Mouse (Mus musculus): ENCODE measurements around the gene Nus1. TPM values are rescaled to one million over a fixed set of nuclear protein-coding genes. Genes with fewer than 3 reads are reported as not detected.

The Nus1 gene
- polyA plus RNA-seq, 1 experiment = 10.9 TPM

- Histone ChIP-seq H3K4me3 (no peak overlapping the region), H3ac (ENCODE audit: control insufficient read depth, insufficient read length) (no peak overlapping the region), H3K36me3 (ENCODE audit: control insufficient read depth, insufficient read depth) (no peaks in the 10 kb centered on the region), H3K79me2 (ENCODE audit: control insufficient read depth, insufficient read depth) (no peaks in the 10 kb centered on the region), H3K27me3 (ENCODE audit: control insufficient read depth, insufficient read depth, insufficient read length) (no peaks in the 10 kb centered on the region), H3K4me2 (ENCODE audit: low read depth) (no peak overlapping the region)
- no peak for TF ChIP-seq E2F4 (IDR thresholded peaks at IDR 0.05; ENCODE audit: insufficient read depth)
- TF ChIP-seq REST (IDR thresholded peaks at IDR 0.05; ENCODE audit: insufficient read depth, insufficient read length) = no peak
- TF ChIP-seq SRF (IDR thresholded peaks at IDR 0.05; ENCODE audit: control insufficient read depth, insufficient read length, low read depth) = no peak
- TF ChIP-seq MYOD1 (IDR thresholded peaks at IDR 0.05; ENCODE audit: control insufficient read depth in 1 of 3, insufficient read length in 2 of 3, low read depth in 2 of 3) = no peak
- no peak for TF ChIP-seq TCF3 (IDR thresholded peaks at IDR 0.05; ENCODE audit: insufficient read length, low read depth)
- no peak for TF ChIP-seq MYOG (IDR thresholded peaks at IDR 0.05; ENCODE audit: control insufficient read depth in 1 of 3, insufficient read depth in 1 of 3, insufficient read length in 2 of 3, low read depth in 2 of 3)
- no peak for TF ChIP-seq USF1 (IDR thresholded peaks at IDR 0.05; ENCODE audit: low read depth)
- TF ChIP-seq MAX (IDR thresholded peaks at IDR 0.05; ENCODE audit: low read depth) = no peak
- TF ChIP-seq TCF12 (IDR thresholded peaks at IDR 0.05; ENCODE audit: insufficient read depth, poor library complexity, severe bottlenecking) = no peak
- TF ChIP-seq CEBPB (IDR thresholded peaks at IDR 0.05; ENCODE audit: insufficient read depth, poor library complexity, severe bottlenecking) = no peak
- TF ChIP-seq POLR2AphosphoS2 (IDR thresholded peaks at IDR 0.05; ENCODE audit: insufficient read length, low read depth) = no peak
- no peak for TF ChIP-seq POLR2A (IDR thresholded peaks at IDR 0.05; ENCODE audit: insufficient read length, low read depth)
Measured at GRCm38 (mm10) chr10:52391208-52391607, 26.1 kb upstream of the Nus1 start.

GRCm38 (mm10) chr10:52396647-52397046, 20.7 kb upstream of the Nus1 start:
- Histone ChIP-seq H3K27me3 (ENCODE audit: control insufficient read depth, insufficient read depth, insufficient read length) (no peaks in the 10 kb centered on the region), H3ac (ENCODE audit: control insufficient read depth, insufficient read length) (no peak overlapping the region), H3K4me3 (no peak overlapping the region), H3K36me3 (ENCODE audit: control insufficient read depth, insufficient read depth) (no peaks in the 10 kb centered on the region), H3K79me2 (ENCODE audit: control insufficient read depth, insufficient read depth) (no peaks in the 10 kb centered on the region), H3K4me2 (ENCODE audit: low read depth) (no peak overlapping the region)
- TF ChIP-seq TCF3 (IDR thresholded peaks at IDR 0.05; ENCODE audit: insufficient read length, low read depth) = no peak
- TF ChIP-seq MYOG (IDR thresholded peaks at IDR 0.05; ENCODE audit: control insufficient read depth in 1 of 3, insufficient read depth in 1 of 3, insufficient read length in 2 of 3, low read depth in 2 of 3) = no peak
- TF ChIP-seq TCF12 (IDR thresholded peaks at IDR 0.05; ENCODE audit: insufficient read depth, poor library complexity, severe bottlenecking) = no peak
- TF ChIP-seq E2F4 (IDR thresholded peaks at IDR 0.05; ENCODE audit: insufficient read depth) = no peak
- no peak for TF ChIP-seq MAX (IDR thresholded peaks at IDR 0.05; ENCODE audit: low read depth)
- no peak for TF ChIP-seq MYOD1 (IDR thresholded peaks at IDR 0.05; ENCODE audit: control insufficient read depth in 1 of 3, insufficient read length in 2 of 3, low read depth in 2 of 3)
- TF ChIP-seq CEBPB (IDR thresholded peaks at IDR 0.05; ENCODE audit: insufficient read depth, poor library complexity, severe bottlenecking) = no peak
- TF ChIP-seq REST (IDR thresholded peaks at IDR 0.05; ENCODE audit: insufficient read depth, insufficient read length) = no peak
- TF ChIP-seq POLR2AphosphoS2 (IDR thresholded peaks at IDR 0.05; ENCODE audit: insufficient read length, low read depth) = no peak
- no peak for TF ChIP-seq POLR2A (IDR thresholded peaks at IDR 0.05; ENCODE audit: insufficient read length, low read depth)
- TF ChIP-seq SRF (IDR thresholded peaks at IDR 0.05; ENCODE audit: control insufficient read depth, insufficient read length, low read depth) = no peak
- no peak for TF ChIP-seq USF1 (IDR thresholded peaks at IDR 0.05; ENCODE audit: low read depth)

GRCm38 (mm10) chr10:52398715-52399114, 18.6 kb upstream of the Nus1 start:
- Histone ChIP-seq H3K36me3 (ENCODE audit: control insufficient read depth, insufficient read depth) (no peaks in the 10 kb centered on the region), H3ac (ENCODE audit: control insufficient read depth, insufficient read length) (no peak overlapping the region), H3K27me3 (ENCODE audit: control insufficient read depth, insufficient read depth, insufficient read length) (no peaks in the 10 kb centered on the region), H3K4me3 (no peak overlapping the region), H3K79me2 (ENCODE audit: control insufficient read depth, insufficient read depth) (no peaks in the 10 kb centered on the region), H3K4me2 (ENCODE audit: low read depth) (peak overlapping the region; percentile 54)
- TF ChIP-seq E2F4 (IDR thresholded peaks at IDR 0.05; ENCODE audit: insufficient read depth) (no peak), TCF12 (IDR thresholded peaks at IDR 0.05; ENCODE audit: insufficient read depth, poor library complexity, severe bottlenecking) (no peak), MYOG (IDR thresholded peaks at IDR 0.05; ENCODE audit: control insufficient read depth in 1 of 3, insufficient read depth in 1 of 3, insufficient read length in 2 of 3, low read depth in 2 of 3) (no peak), REST (IDR thresholded peaks at IDR 0.05; ENCODE audit: insufficient read depth, insufficient read length) (no peak), USF1 (IDR thresholded peaks at IDR 0.05; ENCODE audit: low read depth) (no peak), MAX (IDR thresholded peaks at IDR 0.05; ENCODE audit: low read depth) (no peak), CEBPB (IDR thresholded peaks at IDR 0.05; ENCODE audit: insufficient read depth, poor library complexity, severe bottlenecking) (no peak), SRF (IDR thresholded peaks at IDR 0.05; ENCODE audit: control insufficient read depth, insufficient read length, low read depth) (no peak), POLR2A (IDR thresholded peaks at IDR 0.05; ENCODE audit: insufficient read length, low read depth) (no peak), POLR2AphosphoS2 (IDR thresholded peaks at IDR 0.05; ENCODE audit: insufficient read length, low read depth) (no peak), MYOD1 (IDR thresholded peaks at IDR 0.05; ENCODE audit: control insufficient read depth in 1 of 3, insufficient read length in 2 of 3, low read depth in 2 of 3) (no peak), TCF3 (IDR thresholded peaks at IDR 0.05; ENCODE audit: insufficient read length, low read depth) (no peak)

GRCm38 (mm10) chr10:52399722-52400121, 17.6 kb upstream of the Nus1 start:
- Histone ChIP-seq H3K79me2 (ENCODE audit: control insufficient read depth, insufficient read depth) (no peaks in the 10 kb centered on the region), H3ac (ENCODE audit: control insufficient read depth, insufficient read length) (no peak overlapping the region), H3K4me3 (no peak overlapping the region), H3K27me3 (ENCODE audit: control insufficient read depth, insufficient read depth, insufficient read length) (no peaks in the 10 kb centered on the region), H3K36me3 (ENCODE audit: control insufficient read depth, insufficient read depth) (no peaks in the 10 kb centered on the region), H3K4me2 (ENCODE audit: low read depth) (no peak overlapping the region)
- TF ChIP-seq MYOG (IDR thresholded peaks at IDR 0.05; ENCODE audit: control insufficient read depth in 1 of 3, insufficient read depth in 1 of 3, insufficient read length in 2 of 3, low read depth in 2 of 3) (no peak), CEBPB (IDR thresholded peaks at IDR 0.05; ENCODE audit: insufficient read depth, poor library complexity, severe bottlenecking) (peak; percentile 78; the same call in 1 of the 2 replicates)

- Histone ChIP-seq H3ac (ENCODE audit: control insufficient read depth, insufficient read length) (no peak overlapping the region), H3K36me3 (ENCODE audit: control insufficient read depth, insufficient read depth) (no peaks in the 10 kb centered on the region), H3K4me2 (ENCODE audit: low read depth) (no peak overlapping the region), H3K4me3 (no peak overlapping the region), H3K79me2 (ENCODE audit: control insufficient read depth, insufficient read depth) (no peaks in the 10 kb centered on the region), H3K27me3 (ENCODE audit: control insufficient read depth, insufficient read depth, insufficient read length) (peaks cover 4% of the 10 kb centered on the region)
- TF ChIP-seq POLR2AphosphoS2 (IDR thresholded peaks at IDR 0.05; ENCODE audit: insufficient read length, low read depth) = no peak
- no peak for TF ChIP-seq TCF3 (IDR thresholded peaks at IDR 0.05; ENCODE audit: insufficient read length, low read depth)
- TF ChIP-seq SRF (IDR thresholded peaks at IDR 0.05; ENCODE audit: control insufficient read depth, insufficient read length, low read depth) = no peak
- no peak for TF ChIP-seq POLR2A (IDR thresholded peaks at IDR 0.05; ENCODE audit: insufficient read length, low read depth)
- TF ChIP-seq USF1 (IDR thresholded peaks at IDR 0.05; ENCODE audit: low read depth) = no peak
- TF ChIP-seq E2F4 (IDR thresholded peaks at IDR 0.05; ENCODE audit: insufficient read depth) = no peak
- no peak for TF ChIP-seq MYOD1 (IDR thresholded peaks at IDR 0.05; ENCODE audit: control insufficient read depth in 1 of 3, insufficient read length in 2 of 3, low read depth in 2 of 3)
- no peak for TF ChIP-seq CEBPB (IDR thresholded peaks at IDR 0.05; ENCODE audit: insufficient read depth, poor library complexity, severe bottlenecking)
- TF ChIP-seq MYOG (IDR thresholded peaks at IDR 0.05; ENCODE audit: control insufficient read depth in 1 of 3, insufficient read depth in 1 of 3, insufficient read length in 2 of 3, low read depth in 2 of 3) = no peak
- TF ChIP-seq MAX (IDR thresholded peaks at IDR 0.05; ENCODE audit: low read depth) = no peak
- TF ChIP-seq REST (IDR thresholded peaks at IDR 0.05; ENCODE audit: insufficient read depth, insufficient read length) = no peak
- no peak for TF ChIP-seq TCF12 (IDR thresholded peaks at IDR 0.05; ENCODE audit: insufficient read depth, poor library complexity, severe bottlenecking)
Measured at GRCm38 (mm10) chr10:52405160-52405559, 12.2 kb upstream of the Nus1 start.
